Mouse (Mus musculus): ENCODE data around the gene Tmem255b. TPM values are rescaled to one million over a fixed set of nuclear protein-coding genes. Genes with fewer than 3 reads are reported as not detected.

Gene Tmem255b
- total and polyA plus RNA-seq, 2 experiments from 2014 or later: 3.6 to 8.9 TPM

DNA sequence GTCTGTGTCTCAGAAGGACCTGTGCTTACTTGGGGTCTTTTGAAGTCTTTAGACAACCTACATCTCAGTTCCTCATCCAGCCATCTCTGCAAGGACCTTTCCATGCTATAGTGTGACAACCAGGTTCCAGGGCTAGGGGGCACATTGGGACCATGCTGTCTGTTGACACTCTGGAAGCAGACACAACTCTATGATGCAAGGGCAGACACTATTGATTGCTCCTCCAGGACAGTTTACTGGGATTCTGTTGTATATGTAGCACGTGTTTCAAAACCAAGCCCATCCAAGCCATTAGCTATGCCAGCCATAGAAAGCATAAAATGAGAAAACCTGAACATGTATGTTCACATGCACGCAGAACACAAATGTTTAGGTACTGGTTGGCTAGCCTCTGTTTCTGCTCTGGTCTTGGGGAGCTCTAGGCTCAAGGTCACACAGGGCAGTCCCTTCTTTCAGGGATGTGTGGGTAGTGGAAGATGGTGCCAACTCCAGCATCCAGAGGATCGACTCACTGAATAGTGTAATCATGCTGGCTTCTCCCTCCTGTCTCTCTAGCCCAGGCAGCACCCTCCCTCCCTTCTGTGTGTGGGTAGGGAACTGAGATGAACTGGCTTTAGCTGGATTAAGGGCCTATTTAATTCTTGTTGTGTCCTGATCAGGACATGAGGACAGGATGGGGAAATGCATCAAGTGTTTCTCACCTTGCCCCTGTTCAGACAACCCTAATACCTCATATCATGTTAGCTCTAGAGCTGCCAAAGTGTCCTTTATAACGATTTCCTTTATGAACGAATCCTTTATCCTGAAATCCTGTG, 78.8 kb downstream of the Tmem255b start:
- ATAC-seq (ENCODE audit: insufficient read depth, low read depth) (no peak), DNase-seq (ENCODE audit: low spot score) (no peak)
- no peak overlapping the region for H3K4me3 ChIP-seq (ENCODE audit: low read depth, low read length)
- no peak for TF ChIP-seq EP300 (IDR thresholded peaks at IDR 0.05; ENCODE audit: low read depth)
- no peak for TF ChIP-seq CTCF (IDR thresholded peaks at IDR 0.05; ENCODE audit: low read depth)
- H3K4me2 ChIP-seq (ENCODE audit: low read depth, low read length): no peak overlapping the region
- H3K27me3 ChIP-seq (ENCODE audit: control insufficient read depth, insufficient read depth, low read length): no peaks in the 10 kb centered on the region
- H3K4me1 ChIP-seq (ENCODE audit: control insufficient read depth, insufficient read depth): peaks cover 26% of the 10 kb centered on the region
- H3K9ac ChIP-seq (replicated peaks; ENCODE audit: low read depth, low read length): no peak overlapping the region
- H3K27ac ChIP-seq (ENCODE audit: low read depth): no peak overlapping the region
- H3K9me3 ChIP-seq (replicated peaks; ENCODE audit: control insufficient read depth, low read length): no peaks in the 10 kb centered on the region
- WGBS: 74% methylated on average over 5 of the region's 5 CpGs
- H3K36me3 ChIP-seq (replicated peaks; ENCODE audit: control insufficient read depth, insufficient read depth, low read length): no peaks in the 10 kb centered on the region

DNA sequence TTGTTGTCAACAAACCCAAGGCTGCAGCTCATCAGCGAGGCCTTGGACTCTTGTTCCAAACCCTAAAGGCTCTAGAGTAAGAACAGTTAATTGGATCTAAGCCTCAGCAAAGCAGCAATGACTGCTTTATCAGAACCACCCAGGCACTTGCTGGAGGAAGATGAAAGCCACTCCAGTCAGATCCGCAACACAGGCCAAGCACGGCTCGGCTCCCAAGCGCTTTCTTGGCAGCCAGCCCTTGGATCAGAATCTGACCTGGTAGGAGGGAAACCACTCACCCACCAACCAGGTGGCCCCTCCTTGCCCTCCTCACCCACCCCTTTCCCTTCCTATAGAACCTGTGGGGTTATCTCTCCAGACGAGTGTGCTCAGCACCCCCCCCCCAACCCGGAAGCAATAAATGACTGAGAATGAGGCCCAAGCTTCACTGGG, 81.0 kb downstream of the Tmem255b start:
- Histone ChIP-seq H3K4me1 (ENCODE audit: control insufficient read depth, insufficient read depth) (peaks cover 34% of the 10 kb centered on the region), H3K9me3 (replicated peaks; ENCODE audit: control insufficient read depth, low read length) (no peaks in the 10 kb centered on the region), H3K27ac (ENCODE audit: low read depth) (peak overlapping the region; percentile 3; the same call in 1 of the 2 replicates), H3K4me2 (ENCODE audit: low read depth, low read length) (no peak overlapping the region), H3K9ac (replicated peaks; ENCODE audit: low read depth, low read length) (no peak overlapping the region), H3K36me3 (replicated peaks; ENCODE audit: control insufficient read depth, insufficient read depth, low read length) (no peaks in the 10 kb centered on the region), H3K27me3 (ENCODE audit: control insufficient read depth, insufficient read depth, low read length) (no peaks in the 10 kb centered on the region), H3K4me3 (ENCODE audit: low read depth, low read length) (no peak overlapping the region)
- 14% methylated on average over 7 of the region's 7 CpGs for WGBS
- TF ChIP-seq EP300 (IDR thresholded peaks at IDR 0.05; ENCODE audit: low read depth) (no peak), CTCF (IDR thresholded peaks at IDR 0.05; ENCODE audit: low read depth) (no peak)
- DNase-seq (ENCODE audit: low spot score): no peak
- peak; percentile 53 for ATAC-seq (ENCODE audit: insufficient read depth, low read depth)

DNA sequence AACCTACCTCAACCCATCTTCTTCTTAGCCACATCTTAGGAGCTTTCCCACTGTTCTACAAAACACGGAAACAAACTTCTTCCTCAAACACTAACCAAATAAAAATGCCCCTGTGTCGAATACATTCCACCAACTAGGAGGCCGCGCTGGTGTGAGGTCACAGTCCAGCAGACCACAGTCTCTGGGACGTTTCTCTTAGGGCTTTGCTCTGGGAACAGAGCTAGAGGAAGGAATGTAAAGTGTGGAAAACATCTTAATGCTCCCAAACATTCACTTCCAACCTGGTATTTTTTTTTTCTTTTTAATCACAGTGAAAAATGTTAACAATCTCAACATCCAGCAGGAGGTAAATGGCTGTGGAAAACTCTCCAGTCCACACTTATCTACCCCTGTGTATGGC, 81.7 kb downstream of the Tmem255b start:
- ATAC-seq (ENCODE audit: insufficient read depth, low read depth) (no peak), DNase-seq (ENCODE audit: low spot score) (no peak)
- Histone ChIP-seq H3K4me2 (ENCODE audit: low read depth, low read length) (no peak overlapping the region), H3K9ac (replicated peaks; ENCODE audit: low read depth, low read length) (no peak overlapping the region), H3K27ac (ENCODE audit: low read depth) (peak overlapping the region; percentile 56; the same call in 1 of the 2 replicates), H3K9me3 (replicated peaks; ENCODE audit: control insufficient read depth, low read length) (no peaks in the 10 kb centered on the region), H3K4me1 (ENCODE audit: control insufficient read depth, insufficient read depth) (peaks cover 41% of the 10 kb centered on the region), H3K36me3 (replicated peaks; ENCODE audit: control insufficient read depth, insufficient read depth, low read length) (no peaks in the 10 kb centered on the region), H3K27me3 (ENCODE audit: control insufficient read depth, insufficient read depth, low read length) (no peaks in the 10 kb centered on the region), H3K4me3 (ENCODE audit: low read depth, low read length) (no peak overlapping the region)
- 63% methylated on average over 5 of the region's 5 CpGs for WGBS
- TF ChIP-seq CTCF (IDR thresholded peaks at IDR 0.05; ENCODE audit: low read depth) (no peak), EP300 (IDR thresholded peaks at IDR 0.05; ENCODE audit: low read depth) (no peak)

DNA sequence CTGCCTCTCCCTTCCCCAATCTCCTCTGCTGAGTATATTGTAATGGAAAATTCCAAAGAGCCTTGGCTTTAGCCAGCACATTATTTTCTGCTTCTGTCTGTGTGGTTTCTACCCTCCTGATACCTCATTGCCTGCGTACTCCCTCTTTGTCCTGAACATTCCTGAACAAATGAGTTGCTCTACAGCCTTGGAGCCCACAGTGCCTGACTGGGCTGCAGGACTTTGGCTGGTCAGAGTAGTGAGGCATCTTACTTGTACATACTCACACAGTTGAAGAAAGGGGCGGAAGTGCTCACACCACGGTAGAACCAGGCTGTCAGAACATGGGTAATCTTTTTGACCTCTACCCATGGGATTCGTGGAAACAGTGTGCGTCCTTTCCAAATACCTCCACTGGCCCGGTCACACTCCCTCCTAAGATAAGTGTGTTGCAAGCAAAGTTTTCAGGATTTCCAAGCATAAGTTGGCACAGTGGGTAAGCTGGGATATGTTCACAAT, 82.3 kb downstream of the Tmem255b start:
- ATAC-seq (ENCODE audit: insufficient read depth, low read depth) (peak; percentile 28; the same call in 1 of the 2 replicates), DNase-seq (ENCODE audit: low spot score) (no peak)
- Histone ChIP-seq H3K36me3 (replicated peaks; ENCODE audit: control insufficient read depth, insufficient read depth, low read length) (no peaks in the 10 kb centered on the region), H3K4me2 (ENCODE audit: low read depth, low read length) (no peak overlapping the region), H3K4me1 (ENCODE audit: control insufficient read depth, insufficient read depth) (peaks cover 38% of the 10 kb centered on the region), H3K9me3 (replicated peaks; ENCODE audit: control insufficient read depth, low read length) (no peaks in the 10 kb centered on the region), H3K27me3 (ENCODE audit: control insufficient read depth, insufficient read depth, low read length) (no peaks in the 10 kb centered on the region), H3K27ac (ENCODE audit: low read depth) (peak overlapping the region; percentile 56), H3K4me3 (ENCODE audit: low read depth, low read length) (no peak overlapping the region), H3K9ac (replicated peaks; ENCODE audit: low read depth, low read length) (no peak overlapping the region)
- no peak for TF ChIP-seq EP300 (IDR thresholded peaks at IDR 0.05; ENCODE audit: low read depth)
- TF ChIP-seq CTCF (IDR thresholded peaks at IDR 0.05; ENCODE audit: low read depth): no peak
- 45% methylated on average over 6 of the region's 6 CpGs for WGBS

Other genes with a start within 250 kb of the Tmem255b start
- gene Grtp1, start 234.6 kb upstream of the Tmem255b start, total RNA-seq (2014; rRNA removed; ENCODE audit: low replicate concordance): 4.4 and 9.9 TPM in 2 replicates
- 10.0 and 11.9 TPM in 2 replicates for gene Grtp1, start 234.6 kb upstream of the Tmem255b start, polyA plus RNA-seq (2015; fragmentation: Nextera tagmentation; extraction: Ambion mirVana)
- gene Adprhl1, start 181.0 kb upstream of the Tmem255b start, total RNA-seq (2014; rRNA removed; ENCODE audit: low replicate concordance): 252 and 255 TPM in 2 replicates
- 317 and 337 TPM in 2 replicates for gene Adprhl1, start 181.0 kb upstream of the Tmem255b start, polyA plus RNA-seq (2015; fragmentation: Nextera tagmentation; extraction: Ambion mirVana)
- gene Dcun1d2, start 147.1 kb upstream of the Tmem255b start, total RNA-seq (2014; rRNA removed; ENCODE audit: low replicate concordance): 31.8 and 37.7 TPM in 2 replicates
- 27.8 and 30.5 TPM in 2 replicates for gene Dcun1d2, start 147.1 kb upstream of the Tmem255b start, polyA plus RNA-seq (2015; fragmentation: Nextera tagmentation; extraction: Ambion mirVana)
- gene Tmco3, start 147.0 kb upstream of the Tmem255b start, total RNA-seq (2014; rRNA removed; ENCODE audit: low replicate concordance): 9.0 and 10.8 TPM in 2 replicates
- gene Tmco3, start 147.0 kb upstream of the Tmem255b start, polyA plus RNA-seq (2015; fragmentation: Nextera tagmentation; extraction: Ambion mirVana): 16.7 and 18.3 TPM in 2 replicates
- 20.9 and 38.6 TPM in 2 replicates for gene Tfdp1, start 96.4 kb upstream of the Tmem255b start, total RNA-seq (2014; rRNA removed; ENCODE audit: low replicate concordance)
- 47.4 and 48.0 TPM in 2 replicates for gene Tfdp1, start 96.4 kb upstream of the Tmem255b start, polyA plus RNA-seq (2015; fragmentation: Nextera tagmentation; extraction: Ambion mirVana)
- gene Atp4b, start 38.4 kb upstream of the Tmem255b start, total RNA-seq (2014; rRNA removed; ENCODE audit: low replicate concordance): not detected in 2 replicates
- gene Atp4b, start 38.4 kb upstream of the Tmem255b start, polyA plus RNA-seq (2015; fragmentation: Nextera tagmentation; extraction: Ambion mirVana): 0.08 and 0.14 TPM in 2 replicates
- 0.42 TPM in 1 of 2 replicates, not detected in the other for gene Grk1, start 30.1 kb upstream of the Tmem255b start, total RNA-seq (2014; rRNA removed; ENCODE audit: low replicate concordance)
- gene Grk1, start 30.1 kb upstream of the Tmem255b start, polyA plus RNA-seq (2015; fragmentation: Nextera tagmentation; extraction: Ambion mirVana): not detected in 2 replicates
- 275 and 304 TPM in 2 replicates for gene Gas6, start 59.3 kb downstream of the Tmem255b start, total RNA-seq (2014; rRNA removed; ENCODE audit: low replicate concordance)
- gene Gas6, start 59.3 kb downstream of the Tmem255b start, polyA plus RNA-seq (2015; fragmentation: Nextera tagmentation; extraction: Ambion mirVana): 175 and 179 TPM in 2 replicates
- not detected in 2 replicates for gene 1700029H14Rik, start 127.3 kb downstream of the Tmem255b start, total RNA-seq (2014; rRNA removed; ENCODE audit: low replicate concordance)
- gene 1700029H14Rik, start 127.3 kb downstream of the Tmem255b start, polyA plus RNA-seq (2015; fragmentation: Nextera tagmentation; extraction: Ambion mirVana): not detected in 2 replicates
- gene Rasa3, start 242.4 kb downstream of the Tmem255b start, total RNA-seq (2014; rRNA removed; ENCODE audit: low replicate concordance): 27.7 and 29.9 TPM in 2 replicates
- gene Rasa3, start 242.4 kb downstream of the Tmem255b start, polyA plus RNA-seq (2015; fragmentation: Nextera tagmentation; extraction: Ambion mirVana): 11.8 and 13.2 TPM in 2 replicates